Mouse (Mus musculus) MEL (cell line): Measurements from ENCODE around the gene Per2. TPM values are rescaled to one million over a fixed set of nuclear protein-coding genes. Genes with fewer than 3 reads are reported as not detected.

ENCODE experiments used
- DNase-seq: peaks from one replicate; pipeline ENCODE4 v3.0.0; 2011; ENCODE audit warnings: low read depth, low spot score
- H3K27ac ChIP-seq: 2 replicates; pipeline ENCODE4 v1.5.1; 2012; ENCODE audit warnings: low read depth, mild to moderate bottlenecking, control low read depth, low read length, moderate library complexity; ENCODE audit not compliant: control insufficient read depth
- H3K27me3 ChIP-seq, 2 experiments: fragments of 150-350 bp in 1 of 2; sonication (generic) in 1 of 2; 2 replicates each; pipeline ENCODE4 v1.6.1; 2012; ENCODE audit warnings: low read length in 2 of 2, mild to moderate bottlenecking in 2 of 2, improper control_type of control experiment in 1 of 2, moderate library complexity in 1 of 2; ENCODE audit not compliant: insufficient read depth in 2 of 2, control insufficient read depth in 1 of 2
- H3K36me3 ChIP-seq, 2 experiments: 2 replicates each; pipeline ENCODE4 v1.6.1; 2012 to 2014; ENCODE audit warnings: low read length in 2 of 2, improper control_type of control experiment in 1 of 2, inconsistent platforms in 1 of 2, mild to moderate bottlenecking in 1 of 2; ENCODE audit not compliant: insufficient read depth in 2 of 2, control insufficient read depth in 1 of 2
- H3K4me1 ChIP-seq, 2 experiments: fragments of 150-350 bp in 1 of 2; sonication (generic) in 1 of 2; 2 replicates each; pipeline ENCODE4 v1.6.1; 2012; ENCODE audit warnings: low read length in 2 of 2, improper control_type of control experiment in 1 of 2, mild to moderate bottlenecking in 1 of 2; ENCODE audit not compliant: insufficient read depth in 2 of 2, control insufficient read depth in 1 of 2
- H3K4me3 ChIP-seq, 2 experiments: fragments of 150-350 bp in 1 of 2; sonication (generic) in 1 of 2; 2 replicates each; pipeline ENCODE4 v1.5.1; 2012; ENCODE audit warnings: low read depth in 2 of 2, low read length in 2 of 2, mild to moderate bottlenecking in 2 of 2, moderate library complexity in 2 of 2, control low read depth in 1 of 2, improper control_type of control experiment in 1 of 2; ENCODE audit not compliant: control insufficient read depth in 1 of 2, insufficient read depth in 1 of 2
- H3K79me2 ChIP-seq: 2 replicates; pipeline ENCODE4 v1.6.1; 2012; ENCODE audit warnings: mild to moderate bottlenecking, low read length, moderate library complexity; ENCODE audit not compliant: control insufficient read depth, poor library complexity, insufficient read depth
- H3K9ac ChIP-seq: 2 replicates; pipeline ENCODE4 v1.6.1; 2012; ENCODE audit warnings: low read depth, mild to moderate bottlenecking, control low read depth, low read length, moderate library complexity; ENCODE audit not compliant: control insufficient read depth, poor library complexity, severe bottlenecking
- H3K9me3 ChIP-seq: fragments of 150-350 bp; sonication (generic); replicated peaks from 2 replicates; pipeline ENCODE4 v1.6.1; 2012; ENCODE audit warnings: mild to moderate bottlenecking, low read length, improper control_type of control experiment, moderate library complexity; ENCODE audit not compliant: insufficient read depth
- CTCF ChIP-seq, 3 experiments: IDR thresholded peaks in 2 of 3; conservative IDR thresholded peaks in 1 of 3; 2 replicates each; pipeline ENCODE4 v1.5.1; 2011 to 2012; ENCODE audit warnings: low read length in 3 of 3, low read depth in 2 of 3, mild to moderate bottlenecking in 2 of 3, improper control_type of control experiment in 1 of 3, inconsistent platforms in 1 of 3, mixed read lengths in 1 of 3, moderate library complexity in 1 of 3; ENCODE audit not compliant: control insufficient read depth in 1 of 3, insufficient read depth in 1 of 3, poor library complexity in 1 of 3, severe bottlenecking in 1 of 3
- E2F4 ChIP-seq: IDR thresholded peaks from 2 replicates; pipeline ENCODE4 v1.6.1; 2011; ENCODE audit warnings: low read depth, low read length, improper control_type of control experiment, borderline replicate concordance
- JUND ChIP-seq: IDR thresholded peaks from 2 replicates; pipeline ENCODE4 v1.6.1; 2011; ENCODE audit warnings: low read depth, mild to moderate bottlenecking, improper control_type of control experiment, low read length
- MEF2A ChIP-seq: IDR thresholded peaks from 2 replicates; pipeline ENCODE4 v1.6.1; 2014; ENCODE audit warnings: low read depth, mild to moderate bottlenecking, inconsistent platforms, low read length, improper control_type of control experiment; ENCODE audit not compliant: poor library complexity, insufficient replicate concordance, severe bottlenecking; ENCODE audit errors: extremely low read depth
- MYB ChIP-seq: IDR thresholded peaks from 2 replicates; pipeline ENCODE4 v1.6.1; 2011; ENCODE audit warnings: mild to moderate bottlenecking, low read depth, low read length, improper control_type of control experiment
- NELFE ChIP-seq: IDR thresholded peaks from 2 replicates; pipeline ENCODE4 v1.6.1; 2011; ENCODE audit warnings: low read depth, low read length, improper control_type of control experiment
- NRF1 ChIP-seq: IDR thresholded peaks from 2 replicates; pipeline ENCODE4 v1.6.1; 2014; ENCODE audit warnings: low read depth, mild to moderate bottlenecking, inconsistent platforms, low read length, improper control_type of control experiment, moderate library complexity; ENCODE audit not compliant: poor library complexity, insufficient read depth, severe bottlenecking
- SMC3 ChIP-seq: IDR thresholded peaks from 2 replicates; pipeline ENCODE4 v1.6.1; 2011; ENCODE audit warnings: low read depth, low read length, improper control_type of control experiment
- TBP ChIP-seq: IDR thresholded peaks from 2 replicates; pipeline ENCODE4 v1.8.0; 2011; ENCODE audit warnings: low read depth, low read length, improper control_type of control experiment
- UBTF ChIP-seq: IDR thresholded peaks from 2 replicates; pipeline ENCODE4 v1.6.1; 2012; ENCODE audit warnings: low read depth, mild to moderate bottlenecking, inconsistent platforms, low read length, improper control_type of control experiment, moderate library complexity, borderline replicate concordance; ENCODE audit not compliant: insufficient read depth
- ZKSCAN1 ChIP-seq: IDR thresholded peaks from 2 replicates; pipeline ENCODE4 v1.6.1; 2012; ENCODE audit warnings: low read depth, mild to moderate bottlenecking, inconsistent platforms, low read length, improper control_type of control experiment, moderate library complexity
- polyA plus RNA-seq, 2 experiments: library from polyadenylated mRNA; stranded (reverse) in 1 of 2; unstranded in 1 of 2; fragments of >175 nt in 1 of 2; fragments of >200 nt in 1 of 2; gene quantifications; 2 replicates each; pipeline versions ENCODE4 v1.2.1 to v1.2.4; 2012; ENCODE audit warnings: low replicate concordance in 2 of 2, low read depth in 1 of 2; ENCODE audit not compliant: insufficient read length in 2 of 2, insufficient read depth in 1 of 2, missing spikeins in 1 of 2
- total RNA-seq: library from RNA; depleted of rRNA; stranded (reverse); fragments of 300-350 nt; gene quantifications from 2 replicates; pipeline ENCODE4 v1.2.3, GENCODE M21; 2012

Per2 gene
- total and polyA plus RNA-seq, 3 experiments: 4.3 to 8.3 TPM; not detected in 1

DNA sequence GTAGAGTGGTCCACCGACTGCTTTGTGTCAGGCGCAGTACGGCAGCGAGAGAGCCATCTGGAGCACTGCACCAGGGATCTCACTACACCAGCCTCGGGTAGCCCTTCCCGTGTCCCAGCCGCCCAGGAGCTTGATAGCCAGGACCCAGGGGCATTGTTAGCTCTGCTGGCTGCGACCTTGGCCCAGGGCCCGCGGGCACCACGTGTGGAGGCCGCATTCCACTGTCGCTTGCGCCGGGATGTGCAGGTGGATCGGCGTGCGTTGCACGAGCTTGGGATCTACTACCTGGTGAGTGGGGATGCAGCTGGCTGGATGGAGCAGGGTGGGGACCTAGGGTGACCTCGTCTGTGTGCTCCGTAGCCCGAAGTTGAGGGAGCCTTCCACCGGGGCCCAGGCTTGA lies 89.1 kb downstream of the Per2 start (continued):
- no peak for TF ChIP-seq MEF2A

- no peak overlapping the region for H3K9ac ChIP-seq
- DNase-seq: no peak
- TF ChIP-seq E2F4 (no peak), CTCF (IDR thresholded peaks at IDR 0.05 in 2 of 3, conservative IDR thresholded peaks at IDR 0.05 in 1 of 3; ENCODE audit: control insufficient read depth in 1 of 3, insufficient read depth in 1 of 3, low read depth in 2 of 3, low read length in 3 of 3, poor library complexity in 1 of 3, severe bottlenecking in 1 of 3) (no peak), ZKSCAN1 (no peak), UBTF (no peak), JUND (no peak), SMC3 (no peak), NRF1 (no peak)
- H3K9me3 ChIP-seq: no peaks in the 10 kb centered on the region
- H3K36me3 ChIP-seq: peaks cover 0 to 6% of the 10 kb centered on the region in 2 experiments; a peak in 1 of 4 replicates
- H3K79me2 ChIP-seq: peaks cover 4% of the 10 kb centered on the region
- no peak overlapping the region for H3K27ac ChIP-seq
- H3K27me3 ChIP-seq: no peaks in the 10 kb centered on the region
- peaks cover 0 to 13% of the 10 kb centered on the region in 2 experiments; a peak in 2 of 4 replicates for H3K4me1 ChIP-seq
- H3K4me3 ChIP-seq: no peak overlapping the region
Measured at GRCm38 (mm10) chr1:91369408-91369807, 89.7 kb downstream of the Per2 start.

GRCm38 (mm10) chr1:91367295-91367694 lies 91.8 kb downstream of the Per2 start:
- 0 out of 4 replicates have a peak, but pooled peaks cover 0 to 2% of the 10 kb centered on the region in 2 experiments for H3K36me3 ChIP-seq
- no peak overlapping the region for H3K9ac ChIP-seq
- peaks cover 0 to 8% of the 10 kb centered on the region in 2 experiments; a peak in 2 of 4 replicates for H3K4me1 ChIP-seq
- H3K4me3 ChIP-seq: peak overlapping the region in 1 of 2 experiments; percentile 70; a peak in 1 of 4 replicates
- H3K27ac ChIP-seq: no peak overlapping the region
- H3K9me3 ChIP-seq: no peaks in the 10 kb centered on the region
- no peak for DNase-seq
- peaks cover 4% of the 10 kb centered on the region for H3K79me2 ChIP-seq
- no peak for TF ChIP-seq NELFE
- TF ChIP-seq TBP: no peak
- no peak for TF ChIP-seq MEF2A
- no peak for TF ChIP-seq MYB
- no peaks in the 10 kb centered on the region for H3K27me3 ChIP-seq
